Mouse (Mus musculus) erythroblast, embryonic 14.5 days (primary cell): ENCODE results near the gene Cdca3.

Experiments used
- GATA1 ChIP-seq: IDR thresholded peaks from 2 replicates; pipeline ENCODE4 v1.6.1; 2012; ENCODE audit warnings: low read length, inconsistent platforms, mixed read lengths
- TAL1 ChIP-seq: IDR thresholded peaks from 3 replicates; pipeline ENCODE4 v1.6.1; 2012; ENCODE audit warnings: low read length, inconsistent platforms, mixed read lengths

DNA sequence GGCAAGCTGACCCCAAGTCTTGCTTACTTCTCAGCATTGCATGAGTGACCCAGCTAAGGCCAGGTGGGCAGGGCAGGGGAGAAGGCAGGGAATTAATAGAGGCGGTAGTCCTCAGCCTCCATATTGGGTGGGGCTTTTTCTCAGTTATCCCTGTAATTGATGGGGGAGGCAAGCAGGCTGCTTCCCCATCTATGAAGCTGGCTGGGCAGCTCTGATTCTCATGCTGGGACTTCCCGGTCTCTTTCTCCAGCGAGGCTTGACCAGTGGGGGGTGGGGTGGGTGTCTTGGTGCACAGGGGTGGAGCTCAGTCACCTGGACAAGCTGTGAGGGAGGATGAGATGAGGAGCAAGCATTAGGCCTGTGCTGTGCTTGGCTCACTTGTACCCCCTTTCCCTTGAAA lies 32.5 kb downstream of the Cdca3 start:
- TF ChIP-seq GATA1 = no peak
- TF ChIP-seq TAL1 = no peak
